ENCODE assay signal across 8 mouse cellular contexts in genomic region chr2:52763040-52763736, GRCm38 (mm10). TPM values are rescaled to one million over a fixed set of nuclear protein-coding genes. Genes with fewer than 3 reads are reported as not detected.
DNase-seq lines count a peak whose midpoint lies in the region; ATAC-seq and TF ChIP-seq lines count a peak whose summit lies in the region.

No protein-coding gene starts in this region.

- no peak for TF ChIP-seq POLR2A in bone marrow, adult 2 months (IDR thresholded peaks at IDR 0.05; ENCODE audit: borderline replicate concordance, control insufficient read depth, low read depth, low read length)

- peak; percentile 86 for TF ChIP-seq CTCF in bone marrow, adult 2 months (IDR thresholded peaks at IDR 0.05; ENCODE audit: control insufficient read depth, insufficient read depth, low read length)

- H3K9me3 ChIP-seq in heart, embryonic 14.5 days (ENCODE audit: control insufficient read depth, low read length) = no peaks in the 10 kb centered on the region
- H3K9me3 ChIP-seq in liver, embryonic 13.5 days (replicated peaks) = no peaks in the 10 kb centered on the region
- H3K9me3 ChIP-seq in stomach, embryonic 15.5 days = no peaks in the 10 kb centered on the region

- no peaks in the 10 kb centered on the region for H3K27me3 ChIP-seq in heart, embryonic 14.5 days (ENCODE audit: control insufficient read depth, insufficient read depth, low read length)
- H3K27me3 ChIP-seq in liver, embryonic 13.5 days = no peaks in the 10 kb centered on the region
- H3K27me3 ChIP-seq in stomach, embryonic 15.5 days (replicated peaks) = no peaks in the 10 kb centered on the region

- ATAC-seq in heart, embryonic 14.5 days (ENCODE audit: insufficient number of reproducible peaks, insufficient read depth, low FRiP score, low read depth) = no peak
- ATAC-seq in liver, embryonic 13.5 days (ENCODE audit: low read depth) = no peak
- ATAC-seq in stomach, embryonic 15.5 days (ENCODE audit: insufficient read depth, low FRiP score, low read depth) = no peak

- no peaks in the 10 kb centered on the region for H3K36me3 ChIP-seq in heart, embryonic 14.5 days (ENCODE audit: control insufficient read depth, insufficient read depth, low read length)
- H3K36me3 ChIP-seq in liver, embryonic 13.5 days = no peaks in the 10 kb centered on the region
- no peaks in the 10 kb centered on the region for H3K36me3 ChIP-seq in stomach, embryonic 15.5 days

- H3K4me1 ChIP-seq in bone marrow, adult 2 months (ENCODE audit: control insufficient read depth, insufficient read depth, low read length) = no peaks in the 10 kb centered on the region; the same call in 1 of the 2 replicates
- peaks cover 0 to 2% of the 10 kb centered on the region in 2 experiments; a peak in 1 of 4 replicates for H3K4me1 ChIP-seq in heart, embryonic 14.5 days (ENCODE audit: control insufficient read depth in 2 of 2, insufficient read depth in 2 of 2, low read length in 2 of 2)
- H3K4me1 ChIP-seq in liver, embryonic 13.5 days (replicated peaks) = no peaks in the 10 kb centered on the region
- no peaks in the 10 kb centered on the region for H3K4me1 ChIP-seq in stomach, embryonic 15.5 days

- no peak overlapping the region for H3K9ac ChIP-seq in heart, embryonic 14.5 days (ENCODE audit: low read length)
- H3K9ac ChIP-seq in liver, embryonic 13.5 days = no peak overlapping the region
- no peak overlapping the region for H3K9ac ChIP-seq in stomach, embryonic 15.5 days

- H3K4me2 ChIP-seq in heart, embryonic 14.5 days (ENCODE audit: low read length) = peak overlapping the region; percentile 51
- H3K4me2 ChIP-seq in liver, embryonic 13.5 days = peak overlapping the region; percentile 26; the same call in 1 of the 2 replicates
- peak overlapping the region; percentile 49 for H3K4me2 ChIP-seq in stomach, embryonic 15.5 days

- peak overlapping the region; percentile 33 for H3K4me3 ChIP-seq in bone marrow, adult 2 months (replicated peaks; ENCODE audit: control insufficient read depth, low read depth, low read length)
- H3K4me3 ChIP-seq in heart, embryonic 14.5 days (ENCODE audit: control insufficient read depth in 1 of 2, insufficient read depth in 1 of 2, low read depth in 1 of 2, low read length in 2 of 2) = peak overlapping the region in 1 of 2 experiments; percentile 22; a peak in 1 of 4 replicates
- H3K4me3 ChIP-seq in liver, embryonic 13.5 days (replicated peaks) = no peak overlapping the region
- H3K4me3 ChIP-seq in stomach, embryonic 15.5 days (replicated peaks) = peak overlapping the region; percentile 24; the same call in 1 of the 2 replicates

- peak; percentile 89 for DNase-seq in A20 (ENCODE audit: low read depth, low spot score)
- DNase-seq in fibroblast of lung, adult 2 months (ENCODE audit: low read depth) = peak; percentile 48
- peak; percentile 91 for DNase-seq in kidney, postnatal 10 days
- DNase-seq in liver, embryonic 13.5 days = peak; percentile 13
- peak; percentile 40 to 70 for DNase-seq in natural killer cell, adult 2 months (ENCODE audit: low spot score in 2 of 2)

- no peak overlapping the region for H3K27ac ChIP-seq in bone marrow, adult 2 months (ENCODE audit: control insufficient read depth, insufficient read depth, low read depth, low read length, poor library complexity)
- no peak overlapping the region for H3K27ac ChIP-seq in heart, embryonic 14.5 days (replicated peaks in 1 of 2; ENCODE audit: control insufficient read depth in 1 of 2, insufficient read depth in 1 of 2, low read depth in 2 of 2, low read length in 2 of 2)
- H3K27ac ChIP-seq in liver, embryonic 13.5 days = no peak overlapping the region
- H3K27ac ChIP-seq in stomach, embryonic 15.5 days = no peak overlapping the region

- 6% methylated on average over 12 of the region's 12 CpGs for WGBS in bone marrow, adult 2 months
- 14% methylated on average over 12 of the region's 12 CpGs for WGBS in heart, embryonic 14.5 days
- WGBS in liver, embryonic 13.5 days (ENCODE audit: insufficient replicate concordance) = 15% methylated on average over 12 of the region's 12 CpGs
- WGBS in stomach, embryonic 15.5 days = 12% methylated on average over 12 of the region's 12 CpGs

RNA-seq across cellular contexts. Expression of gene Stam2, which starts 21.1 kb away (rescaled TPM):
- polyA plus RNA-seq in bone marrow, adult 2 months (2011; ENCODE audit: insufficient read depth, insufficient read length, low replicate concordance, missing spikeins) = 1.3 and 6.3 TPM in 2 replicates
- 32.0 and 35.3 TPM in 2 replicates for polyA plus RNA-seq in heart, embryonic 14.5 days (2014; fragmentation: Nextera tagmentation; extraction: Ambion mirVana)
- polyA plus RNA-seq in liver, embryonic 13.5 days (2015; fragmentation: Nextera tagmentation; extraction: Ambion mirVana) = 9.8 and 14.0 TPM in 2 replicates
- 31.5 and 35.8 TPM in 2 replicates for polyA plus RNA-seq in stomach, embryonic 15.5 days (2015; fragmentation: Nextera tagmentation; extraction: Ambion mirVana)

Comparison
In these comparisons a context has a peak if more than half of its experiments do, and no peak if none do; other contexts are left out.
1. DNase-seq: peak in every context shown above with its lines; median percentile 91 in kidney, postnatal 10 days; 89 in A20; 55 in natural killer cell, adult 2 months; 48 in fibroblast of lung, adult 2 months; 13 in liver, embryonic 13.5 days.